Mouse (Mus musculus): ENCODE data around the gene Zfp292.

DNA sequence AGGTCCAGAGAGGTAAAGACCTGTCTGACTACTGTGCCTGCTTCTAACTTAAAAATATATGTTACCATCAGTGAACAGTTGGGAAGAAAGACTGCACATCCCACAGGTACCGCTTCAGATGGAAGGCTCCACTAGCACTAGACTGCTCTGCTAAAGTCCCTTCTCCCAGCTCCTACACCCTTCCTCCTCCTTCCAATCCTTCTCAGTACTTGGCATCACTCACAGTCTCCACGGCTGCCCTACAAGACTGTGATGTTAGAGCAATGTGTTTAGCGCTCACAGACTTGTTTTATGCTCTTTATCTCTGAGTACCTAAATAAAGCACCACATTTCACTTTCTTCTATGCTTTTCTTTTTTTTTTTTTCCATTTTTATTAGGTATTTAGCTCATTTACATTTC lies 53.3 kb downstream of the Zfp292 start:
- TF ChIP-seq CHD2 (IDR thresholded peaks at IDR 0.05; ENCODE audit: low read depth, low read length) (no peak), ZNF384 (IDR thresholded peaks at IDR 0.05; ENCODE audit: low read depth, low read length) (no peak)
